Mouse (Mus musculus) urinary bladder, adult 18-20 months (tissue): ENCODE measurements around the gene U2af1.
"Not testable (repeated sequence)": the region's sequence is repeated elsewhere in the genome, so short reads cannot be mapped to it uniquely, and the experiment has no call there.

Experiments
- DNase-seq, 2 experiments: peaks; one replicate each; pipeline ENCODE4 v3.0.0; 2022; ENCODE audit warnings: low spot score in 2 of 2, mixed read lengths in 2 of 2

The U2af1 gene

GRCm38 (mm10) chr17:31623101-31623500 is 35.6 kb downstream of the U2af1 start:
- no peak for DNase-seq

DNA sequence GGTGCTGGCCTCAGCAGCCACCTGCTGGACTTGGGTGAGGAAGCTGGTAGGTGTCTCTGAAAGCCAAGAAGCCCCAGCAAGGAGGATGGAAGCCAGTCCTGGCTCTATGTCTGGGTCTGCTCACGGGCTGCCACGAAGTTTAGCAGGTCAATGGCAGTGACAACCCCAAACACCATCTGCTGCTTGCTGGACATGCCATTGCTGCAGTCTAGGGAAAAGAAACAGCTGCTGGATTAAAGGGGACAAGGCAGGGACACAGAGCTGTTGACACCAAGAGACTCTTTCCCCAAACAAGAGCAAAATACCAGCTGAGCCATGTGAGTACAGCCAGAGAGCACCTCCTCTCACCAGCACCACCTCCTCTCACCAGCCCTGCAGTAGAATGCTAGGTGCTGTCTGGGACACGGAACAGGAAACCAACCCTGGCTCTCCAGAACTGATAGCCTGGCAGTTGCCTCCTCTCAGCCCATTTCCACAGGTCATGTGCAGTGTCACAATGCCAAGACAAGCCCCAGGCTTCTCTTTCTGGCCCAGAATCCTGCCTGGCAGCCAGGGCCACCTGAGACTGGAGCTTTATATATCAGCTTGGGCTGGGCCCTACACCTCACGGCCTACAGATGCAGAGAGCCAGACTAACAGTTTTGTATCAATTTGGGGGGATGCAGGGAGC is 45.5 kb downstream of the U2af1 start:
- DNase-seq = no peak

DNA sequence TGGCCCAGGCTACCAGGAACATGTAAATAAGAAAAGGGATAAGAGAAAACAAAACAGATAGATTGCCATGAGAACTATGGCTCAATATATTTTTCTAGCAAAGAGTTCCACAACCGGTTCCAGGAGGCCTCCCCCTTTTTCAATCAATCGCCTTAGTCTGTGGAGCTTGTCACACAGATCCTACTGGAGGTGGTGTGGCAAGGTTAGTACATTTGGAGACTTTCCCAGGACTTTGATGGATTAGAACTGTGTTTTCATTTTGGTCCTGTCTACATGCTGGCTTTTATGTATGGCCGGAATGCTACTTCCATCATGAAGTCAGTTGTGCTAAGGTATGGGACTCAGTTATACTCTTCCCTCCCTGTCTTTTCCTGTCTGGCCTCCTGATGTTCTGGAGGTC is 48.8 kb downstream of the U2af1 start:
- no peak for DNase-seq

- not testable (repeated sequence) for DNase-seq
Measured at GRCm38 (mm10) chr17:31609173-31609572, 49.5 kb downstream of the U2af1 start.

GRCm38 (mm10) chr17:31607256-31607951 is 51.3 kb downstream of the U2af1 start:
- DNase-seq = no peak

GRCm38 (mm10) chr17:31606424-31606823 is 52.3 kb downstream of the U2af1 start:
- no peak for DNase-seq

DNA sequence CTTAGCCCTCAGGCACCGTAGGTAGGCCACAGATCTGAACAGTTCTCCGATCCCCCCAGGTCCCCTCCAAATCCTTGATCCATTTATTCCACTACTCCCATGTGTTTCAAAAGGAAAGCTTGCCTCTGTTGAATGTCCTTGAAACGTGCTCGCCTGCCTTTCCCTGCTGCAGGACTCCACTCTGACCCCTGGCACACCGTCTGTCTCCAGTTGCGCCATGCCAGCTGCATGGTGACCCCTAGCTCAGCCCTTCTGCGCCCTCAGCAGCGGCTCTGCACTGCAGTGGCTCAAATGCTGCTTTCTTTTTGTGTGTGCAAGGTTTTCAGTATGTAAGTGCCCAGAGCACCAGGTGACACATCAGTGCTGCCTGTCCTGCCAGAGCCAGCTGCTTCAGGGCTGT is 60.1 kb downstream of the U2af1 start:
- DNase-seq = no peak

DNA sequence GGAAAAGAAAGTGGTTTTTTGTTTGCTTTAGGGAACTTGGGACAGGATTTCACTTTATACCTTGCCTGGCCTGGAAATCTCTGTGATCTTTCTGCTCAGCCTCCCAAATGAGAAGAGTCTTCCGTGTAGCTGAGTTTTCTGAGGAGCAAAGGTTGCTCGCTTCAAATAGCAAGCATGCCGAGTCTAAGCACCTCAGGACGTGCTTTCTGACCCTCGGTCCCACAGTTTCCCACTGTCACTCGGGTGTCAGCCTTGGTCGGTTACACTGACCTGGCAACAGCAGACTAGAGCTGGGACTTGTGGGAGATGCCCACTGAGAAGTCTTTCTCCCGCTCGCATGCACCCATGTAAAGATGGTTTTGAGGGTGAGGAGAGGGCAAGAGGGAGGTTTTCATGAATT is 60.7 kb downstream of the U2af1 start:
- no peak for DNase-seq
